Mouse (Mus musculus): ENCODE measurements around the gene Cuta. TPM values are rescaled to one million over a fixed set of nuclear protein-coding genes. Genes with fewer than 3 reads are reported as not detected.
"Not testable (repeated sequence)": the region's sequence is repeated elsewhere in the genome, so short reads cannot be mapped to it uniquely, and the experiment has no call there.

Gene Cuta
- total RNA-seq, 1 experiment from 2014 or later: 58.4 TPM

DNA sequence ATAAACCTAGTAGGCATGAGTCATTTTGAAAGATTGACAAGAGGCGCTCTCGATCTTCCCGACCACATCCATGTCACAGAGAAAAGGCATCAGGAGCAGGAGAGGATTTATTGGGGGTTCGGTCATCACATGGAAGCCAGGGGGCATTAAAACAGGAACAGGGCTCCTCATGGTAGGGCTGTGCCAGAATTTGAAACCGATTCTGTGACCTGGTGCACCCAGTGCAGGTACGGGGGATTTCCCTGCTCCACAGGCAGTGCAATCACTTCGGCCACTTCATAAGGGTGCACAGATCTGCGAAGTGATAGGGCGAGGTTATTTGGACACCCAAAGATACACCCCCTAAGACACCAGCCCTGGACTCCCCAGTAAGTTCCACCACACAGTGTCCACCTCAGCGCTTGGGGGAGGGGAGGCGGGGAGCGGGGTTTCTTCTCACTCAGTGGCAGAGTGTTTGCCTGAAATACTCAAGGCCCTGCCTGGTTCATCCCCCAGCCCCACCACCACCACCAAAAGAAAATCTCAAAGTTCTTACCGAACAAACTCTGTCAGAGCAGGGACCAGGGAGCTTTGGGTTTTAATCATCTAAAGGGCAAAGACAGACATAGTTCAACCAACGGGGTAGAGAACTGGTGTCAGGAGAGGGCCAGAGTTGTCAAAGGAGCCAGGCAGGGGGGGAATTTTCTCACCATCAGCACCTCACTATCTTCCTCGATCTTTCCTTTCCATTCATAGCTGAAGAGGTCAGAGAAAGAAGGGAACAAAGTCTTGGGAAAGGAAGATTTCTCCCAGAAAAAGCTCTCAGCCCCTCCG, 1.3 kb downstream of the Cuta start:
- no peak for ATAC-seq (replicated peaks; ENCODE audit: low read depth, poor library complexity, severe bottlenecking)

DNA sequence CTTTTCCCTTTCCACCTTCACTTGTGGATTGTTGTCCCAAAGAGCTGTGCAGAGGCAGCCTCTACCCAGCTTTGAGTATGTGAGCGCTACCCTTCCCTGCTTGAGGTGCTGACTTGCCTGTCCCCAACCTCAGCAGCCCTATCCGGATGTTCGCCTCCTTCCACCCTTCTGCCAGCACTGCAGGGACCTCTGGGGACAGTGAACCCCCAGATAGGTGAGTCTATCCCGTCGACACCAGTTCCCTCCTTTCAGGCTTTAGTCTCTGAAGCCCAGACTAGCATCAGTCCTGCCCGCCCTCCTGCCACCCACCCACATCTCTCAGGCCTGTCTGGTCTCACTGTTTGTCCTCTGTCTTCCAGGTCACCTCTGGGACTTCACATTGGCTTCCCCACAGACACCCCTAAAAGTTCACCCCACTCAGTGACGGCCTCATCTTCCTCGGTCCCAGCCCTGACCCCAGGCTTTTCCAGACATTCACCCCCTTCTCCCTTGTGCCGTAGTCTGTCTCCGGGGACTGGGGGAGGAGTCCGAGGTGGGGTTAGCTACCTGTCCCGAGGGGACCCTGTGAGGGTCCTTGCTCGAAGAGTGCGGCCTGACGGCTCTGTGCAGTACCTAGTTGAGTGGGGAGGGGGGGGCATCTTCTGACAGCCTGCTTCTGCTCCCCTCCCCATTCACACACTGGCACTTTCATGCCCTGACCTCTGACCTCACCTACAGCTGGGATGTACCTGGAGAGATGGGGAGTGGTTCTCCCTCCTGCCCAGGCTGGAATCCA, 2.3 kb downstream of the Cuta start:
- no peak for ATAC-seq (replicated peaks; ENCODE audit: low read depth, poor library complexity, severe bottlenecking)

DNA sequence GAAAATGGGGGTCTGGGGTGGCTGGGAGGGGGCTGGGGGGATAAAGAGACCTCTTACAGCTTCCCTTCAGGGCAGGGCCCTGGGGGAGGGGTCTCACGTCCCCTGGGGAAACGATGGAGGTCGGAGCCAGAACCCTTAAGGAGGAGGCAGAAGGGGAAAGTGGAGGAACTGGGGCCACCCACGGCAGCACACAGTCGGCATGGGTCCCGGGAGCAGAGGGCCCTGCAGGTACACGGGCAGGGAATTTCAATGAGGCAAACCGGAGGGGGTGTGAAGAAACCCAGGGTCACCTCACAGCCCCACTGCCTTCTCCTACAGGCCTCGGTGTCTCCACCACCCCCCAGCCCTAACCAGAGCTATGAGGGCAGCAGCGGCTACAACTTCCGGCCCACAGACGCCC, 2.9 kb downstream of the Cuta start:
- no peak for ATAC-seq (replicated peaks; ENCODE audit: low read depth, poor library complexity, severe bottlenecking)

DNA sequence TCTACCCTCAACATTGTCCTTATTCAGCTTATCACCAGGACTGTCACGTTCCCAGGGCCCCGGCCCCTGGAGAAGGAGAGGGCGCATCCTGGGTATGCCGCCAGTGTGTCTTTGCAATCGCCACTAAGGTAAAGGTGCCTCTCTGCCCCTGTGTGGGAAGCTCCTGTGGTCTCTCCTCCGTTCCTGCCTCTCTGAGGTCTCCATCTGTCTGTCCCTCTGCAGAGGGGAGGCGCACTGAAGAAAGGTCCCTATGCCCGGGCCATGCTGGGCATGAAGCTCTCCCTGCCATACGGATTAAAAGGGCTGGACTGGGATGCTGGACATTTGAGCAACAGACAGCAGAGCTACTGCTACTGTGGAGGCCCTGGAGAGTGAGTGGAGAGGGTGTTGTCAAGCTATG, 4.3 kb downstream of the Cuta start:
- no peak for ATAC-seq (replicated peaks; ENCODE audit: low read depth, poor library complexity, severe bottlenecking)

DNA sequence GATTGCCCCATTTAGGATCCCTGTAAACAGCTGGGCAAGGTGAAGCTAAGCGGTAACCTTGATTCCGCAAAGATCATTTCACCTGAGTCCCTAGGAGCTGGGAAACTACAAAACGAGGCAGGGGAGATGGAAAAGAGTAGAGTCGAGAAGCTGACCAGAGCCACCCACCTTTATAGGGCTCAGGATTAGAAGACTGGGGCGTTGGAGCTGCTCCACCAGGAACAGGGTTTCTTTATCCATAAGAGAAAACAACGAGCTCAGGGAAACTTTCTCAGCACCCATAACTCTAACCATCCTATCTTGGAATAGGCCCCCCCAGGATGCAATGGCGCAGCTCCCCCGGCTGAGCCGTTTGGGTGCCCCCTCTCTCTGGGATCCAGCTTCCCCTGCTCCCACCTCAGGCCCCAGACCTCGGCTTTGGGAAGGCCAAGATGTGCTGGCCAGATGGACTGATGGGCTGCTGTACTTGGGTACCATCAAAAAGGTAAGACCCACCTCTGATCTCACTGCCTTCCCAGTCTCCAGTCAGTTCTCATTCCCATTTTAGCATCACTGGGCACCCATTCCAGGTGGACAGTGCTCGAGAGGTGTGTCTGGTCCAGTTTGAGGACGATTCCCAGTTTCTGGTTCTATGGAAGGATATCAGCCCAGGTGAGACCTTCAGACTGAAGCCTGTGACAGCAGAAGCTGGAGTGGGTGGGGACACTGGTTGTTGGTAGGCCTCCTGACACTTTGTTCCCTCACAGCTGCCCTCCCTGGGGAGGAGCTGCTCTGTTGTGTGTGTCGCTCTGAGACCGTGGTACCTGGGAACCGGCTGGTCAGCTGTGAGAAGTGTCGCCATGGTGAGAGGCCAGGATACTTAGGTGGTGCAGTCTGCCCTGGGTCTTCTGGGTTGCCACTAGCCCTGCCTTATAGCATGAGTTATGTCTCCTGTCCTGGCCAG, 5.2 kb downstream of the Cuta start:
- ATAC-seq (replicated peaks; ENCODE audit: low read depth, poor library complexity, severe bottlenecking): no peak

DNA sequence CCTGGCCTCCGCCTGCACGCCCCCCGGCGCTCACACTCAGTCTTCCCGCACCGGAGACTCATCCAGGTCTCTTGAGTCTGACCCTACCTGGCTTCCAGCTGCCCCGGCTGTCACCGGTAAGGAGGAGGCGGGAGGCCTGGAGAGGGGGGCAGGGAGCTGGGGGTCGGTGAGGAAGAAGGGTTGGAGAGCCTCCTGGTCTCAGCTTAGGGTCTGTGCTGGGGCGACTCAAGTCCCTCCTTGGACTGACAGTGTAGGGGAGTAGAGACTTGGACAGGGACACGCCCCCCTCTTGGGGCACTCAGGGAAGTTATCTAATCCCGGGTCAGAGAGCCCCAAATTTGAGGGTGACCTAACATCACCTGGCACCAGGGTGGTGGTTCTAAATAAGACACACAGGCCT, 6.0 kb downstream of the Cuta start:
- no peak for ATAC-seq (replicated peaks; ENCODE audit: low read depth, poor library complexity, severe bottlenecking)

- ATAC-seq (replicated peaks; ENCODE audit: low read depth, poor library complexity, severe bottlenecking): peak; percentile 88
These were observed 6.5 kb downstream of the Cuta start, which contains the start of gene Phf1 for GRCm38 (mm10) chr17:26932839-26933398. Gene Phf1 (plus strand): TSS chr17:26933052.

DNA sequence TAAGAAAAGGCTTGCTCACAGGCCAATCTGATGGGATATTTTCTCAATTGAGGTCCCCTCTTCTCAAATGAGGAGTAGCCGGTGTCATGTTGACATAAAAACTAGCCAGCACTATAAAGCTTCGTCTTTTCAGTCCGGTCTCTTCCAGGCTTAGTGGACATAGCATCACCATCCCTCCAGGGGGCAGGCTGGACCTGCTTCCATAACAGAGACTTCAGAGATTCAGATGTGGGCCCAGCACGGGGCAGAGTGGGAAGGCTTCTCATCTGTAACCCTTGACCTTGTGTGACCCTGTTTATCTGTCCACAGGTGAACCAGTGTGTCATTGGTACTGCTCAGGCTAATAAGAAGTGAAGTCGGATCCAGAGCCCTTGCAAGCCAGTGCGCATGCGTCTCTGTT, 7.6 kb downstream of the Cuta start:
- 0 out of 2 replicates have a peak, but pooled peaks have one; percentile 42 for ATAC-seq (replicated peaks; ENCODE audit: low read depth, poor library complexity, severe bottlenecking)

- ATAC-seq (replicated peaks; ENCODE audit: low read depth, poor library complexity, severe bottlenecking): not testable (repeated sequence)
These were observed 14.0 kb downstream of the Cuta start for GRCm38 (mm10) chr17:26925414-26925813.

DNA sequence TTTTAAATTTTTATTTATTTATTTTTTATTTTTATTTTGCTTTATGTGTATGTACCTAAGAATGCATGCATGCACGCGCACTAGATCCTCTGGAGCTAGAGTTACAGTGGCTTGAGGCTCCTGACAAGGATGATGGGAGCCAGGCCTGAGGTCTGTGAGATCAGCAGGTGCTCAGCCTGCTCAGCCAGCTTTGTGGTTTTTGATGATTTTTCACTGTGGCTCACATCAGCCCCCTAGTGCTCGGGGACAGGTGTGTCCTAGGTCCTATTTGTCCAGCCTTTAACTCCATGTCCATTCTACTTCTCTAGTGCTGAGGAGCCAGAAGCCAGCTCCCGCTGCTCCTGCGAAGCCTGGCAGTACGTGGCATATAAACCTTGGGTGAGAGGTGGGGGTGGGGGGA, 17.0 kb downstream of the Cuta start:
- not testable (repeated sequence) for ATAC-seq (replicated peaks; ENCODE audit: low read depth, poor library complexity, severe bottlenecking)

DNA sequence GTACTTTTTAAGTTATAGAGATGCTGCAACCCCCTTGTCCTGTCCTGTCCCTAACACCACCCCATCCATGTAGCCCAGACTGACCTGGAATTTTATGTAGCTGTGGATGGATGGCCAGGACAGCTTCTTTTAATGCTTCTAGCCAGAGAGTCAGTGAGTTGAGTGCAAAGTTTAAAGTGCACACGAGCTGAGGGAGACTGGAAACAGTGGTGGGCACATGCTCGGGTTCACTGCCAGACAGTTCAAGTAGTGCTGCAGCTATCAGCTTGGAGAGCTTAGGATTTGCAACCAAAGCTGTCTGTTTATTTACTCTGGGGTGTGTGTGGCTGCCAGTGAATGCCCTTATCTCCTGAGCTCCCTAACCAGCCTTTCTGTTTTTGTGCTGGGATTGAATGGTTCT, 19.9 kb downstream of the Cuta start:
- not testable (repeated sequence) for ATAC-seq (replicated peaks; ENCODE audit: low read depth, poor library complexity, severe bottlenecking)

DNA sequence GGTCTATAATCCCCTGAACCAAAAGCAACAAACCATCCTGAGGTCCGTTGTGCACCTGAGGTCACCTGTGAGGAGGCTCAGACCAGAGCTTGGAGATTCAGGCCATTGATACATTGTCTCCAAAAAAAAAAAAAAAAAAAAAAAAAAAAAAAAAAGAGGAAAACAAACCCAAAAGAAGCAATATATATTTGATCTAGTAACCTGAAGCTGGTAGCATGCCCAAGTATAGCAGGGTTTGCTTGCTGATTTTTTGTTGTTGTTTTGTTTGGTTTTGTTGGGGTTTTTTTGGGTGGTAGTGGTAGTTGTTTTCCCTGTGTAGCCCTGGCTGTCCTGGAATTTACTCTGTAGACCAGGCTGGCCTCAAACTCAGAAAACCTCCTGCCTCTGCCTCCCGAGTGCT, 21.0 kb downstream of the Cuta start:
- no peak for ATAC-seq (replicated peaks; ENCODE audit: low read depth, poor library complexity, severe bottlenecking)

DNA sequence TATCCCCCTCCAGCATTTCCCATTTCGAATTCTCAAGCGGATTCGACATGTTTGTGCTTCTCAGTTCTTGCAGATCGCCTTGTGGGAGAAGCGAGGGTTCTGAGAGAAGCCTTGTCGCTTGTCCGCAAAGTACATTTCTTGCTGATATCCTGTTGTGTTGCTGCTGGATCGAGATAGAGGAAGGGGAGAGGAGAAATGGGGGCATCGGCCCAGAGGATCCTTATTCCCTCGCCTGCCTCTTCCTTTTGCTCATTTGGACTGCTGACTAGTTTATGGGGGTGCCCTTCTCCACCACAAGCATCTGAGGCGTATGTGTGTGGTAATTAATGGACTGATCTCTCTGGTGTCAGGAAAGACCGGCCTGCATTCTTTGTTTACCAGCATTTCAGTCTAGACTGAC, 21.8 kb downstream of the Cuta start:
- ATAC-seq (replicated peaks; ENCODE audit: low read depth, poor library complexity, severe bottlenecking): not testable (repeated sequence)

- ATAC-seq (replicated peaks; ENCODE audit: low read depth, poor library complexity, severe bottlenecking): peak; percentile 99
These were observed 22.5 kb downstream of the Cuta start, which contains the start of gene Kifc5b for GRCm38 (mm10) chr17:26916711-26917482. Gene Kifc5b (plus strand): TSS chr17:26917091.

- no peak for ATAC-seq (replicated peaks; ENCODE audit: low read depth, poor library complexity, severe bottlenecking)
These were observed 24.1 kb downstream of the Cuta start for GRCm38 (mm10) chr17:26915248-26915647.

DNA sequence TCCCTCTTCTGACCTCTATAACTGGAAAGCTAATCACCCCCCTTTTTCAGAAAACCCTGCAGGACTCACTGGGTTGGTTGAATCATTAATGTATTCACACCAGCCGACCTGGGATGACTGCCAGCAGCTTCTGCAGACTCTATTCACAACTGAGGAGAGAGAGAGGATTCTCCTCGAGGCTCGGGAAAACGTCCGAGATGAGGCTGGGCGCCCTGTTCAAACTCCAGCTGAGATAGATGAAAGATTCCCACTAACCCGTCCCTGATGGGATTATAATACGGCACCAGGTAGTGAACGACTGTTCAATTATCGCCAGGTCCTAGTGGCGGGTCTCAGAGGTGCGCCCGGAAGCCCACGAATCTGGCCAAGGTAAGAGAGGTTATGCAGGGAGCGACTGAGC, 31.9 kb downstream of the Cuta start:
- not testable (repeated sequence) for ATAC-seq (replicated peaks; ENCODE audit: low read depth, poor library complexity, severe bottlenecking)

DNA sequence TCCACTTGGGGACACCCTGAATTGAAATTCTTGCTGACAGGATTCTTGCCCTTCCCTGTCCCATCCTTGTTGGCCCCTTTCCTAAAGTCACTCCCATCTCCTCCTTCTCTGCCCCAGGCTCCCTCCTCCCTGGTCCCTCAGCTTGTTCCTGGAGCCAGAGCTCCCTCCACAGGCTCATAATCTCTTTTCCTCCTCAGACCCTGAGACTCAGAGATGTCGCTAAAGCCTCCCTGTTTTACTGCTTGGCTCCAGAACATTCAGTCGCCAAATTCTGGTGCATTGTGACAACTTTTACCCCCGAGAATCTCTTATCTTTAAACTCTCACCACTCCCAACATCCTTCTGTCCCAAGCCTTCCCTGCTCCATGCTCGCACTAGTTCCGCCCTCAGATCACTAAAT, 35.0 kb downstream of the Cuta start:
- no peak for ATAC-seq (replicated peaks; ENCODE audit: low read depth, poor library complexity, severe bottlenecking)

GRCm38 (mm10) chr17:26900916-26901315, 38.5 kb downstream of the Cuta start:
- no peak for ATAC-seq (replicated peaks; ENCODE audit: low read depth, poor library complexity, severe bottlenecking)

DNA sequence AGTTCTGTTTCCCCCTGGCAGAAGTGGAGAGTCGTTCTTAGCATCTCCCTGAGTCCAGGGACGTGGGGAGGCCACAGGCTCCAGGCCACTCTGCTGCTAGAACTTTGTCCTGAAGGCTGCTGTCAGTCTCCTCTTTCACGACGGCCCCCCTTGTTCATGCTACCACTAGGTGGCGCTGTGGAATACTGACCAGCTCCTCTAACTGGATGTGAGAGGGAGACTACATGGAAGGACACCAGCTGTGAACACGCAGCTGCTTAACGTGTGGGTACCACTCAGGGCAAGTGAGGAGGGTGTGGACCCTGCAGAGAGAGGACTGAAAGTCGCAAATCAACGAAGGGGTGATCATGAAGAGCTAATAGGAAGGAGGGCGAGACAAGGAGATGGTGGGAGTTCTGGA, 43.8 kb downstream of the Cuta start:
- peak; percentile 83 for ATAC-seq (replicated peaks; ENCODE audit: low read depth, poor library complexity, severe bottlenecking)
